Mouse (Mus musculus): ENCODE measurements at regions not wholly inside any gene's neighbourhood (a gene's known extent, or its start where the extent isn't known, plus 50 kb on each side); places are given as distances from the start of the nearest gene placed in this dataset.

DNA sequence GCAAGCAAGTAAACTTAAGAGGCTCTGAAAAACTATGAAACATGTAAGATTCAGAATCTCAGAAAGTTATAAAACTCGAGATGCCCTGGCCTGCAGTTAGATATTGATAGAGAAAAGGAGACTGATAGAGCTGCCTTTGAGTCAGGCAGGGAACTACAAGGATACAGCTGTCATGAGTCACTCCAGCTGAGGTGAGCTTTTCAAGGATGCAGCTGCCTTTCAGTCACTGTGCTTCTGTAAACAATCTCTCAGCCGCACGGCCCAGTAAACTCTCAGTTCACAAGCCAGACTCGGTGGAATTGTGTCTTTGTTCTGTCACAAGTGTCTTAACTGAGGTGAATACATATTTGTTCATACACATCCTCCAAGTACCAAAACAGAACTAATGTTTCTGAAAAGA lies 334.9 kb upstream of the Rsrc1 start:
- no peak for ATAC-seq (ENCODE audit: insufficient number of reproducible peaks, insufficient read depth, low FRiP score, low TSS enrichment, low read depth)
- WGBS = 38% methylated on average over 4 of the region's 4 CpGs
- Histone ChIP-seq H3K36me3 (no peaks in the 10 kb centered on the region), H3K4me1 (replicated peaks) (peaks cover 18% of the 10 kb centered on the region), H3K4me3 (replicated peaks) (no peak overlapping the region), H3K4me2 (no peak overlapping the region), H3K27ac (no peak overlapping the region), H3K9me3 (no peaks in the 10 kb centered on the region), H3K9ac (replicated peaks) (no peak overlapping the region), H3K27me3 (no peaks in the 10 kb centered on the region)

DNA sequence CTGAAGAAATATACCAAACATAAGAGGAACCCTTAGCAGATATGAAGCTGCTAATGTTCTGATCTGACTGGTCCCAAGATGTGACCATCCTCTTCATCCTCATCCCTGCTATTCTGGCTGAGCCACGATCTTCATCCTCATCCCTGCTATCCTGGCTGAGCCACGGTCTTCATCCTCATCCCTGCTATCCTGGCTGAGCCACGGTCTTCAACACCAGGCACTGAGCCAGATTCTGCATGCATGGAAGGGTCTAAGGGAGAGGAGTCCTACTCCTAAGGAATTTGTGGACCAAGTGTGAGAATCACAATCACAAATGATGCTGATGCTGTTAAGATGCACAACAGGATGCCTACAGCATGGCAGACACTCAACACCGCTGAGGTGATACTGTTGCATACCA lies 331.9 kb upstream of the Rsrc1 start:
- Histone ChIP-seq H3K4me2 (no peak overlapping the region), H3K27ac (no peak overlapping the region), H3K9me3 (no peaks in the 10 kb centered on the region), H3K36me3 (no peaks in the 10 kb centered on the region), H3K4me1 (replicated peaks) (peaks cover 18% of the 10 kb centered on the region), H3K4me3 (replicated peaks) (no peak overlapping the region), H3K27me3 (no peaks in the 10 kb centered on the region), H3K9ac (replicated peaks) (no peak overlapping the region)
- 97% methylated on average over 4 of the region's 4 CpGs for WGBS
- ATAC-seq (ENCODE audit: insufficient number of reproducible peaks, insufficient read depth, low FRiP score, low TSS enrichment, low read depth) = no peak

DNA sequence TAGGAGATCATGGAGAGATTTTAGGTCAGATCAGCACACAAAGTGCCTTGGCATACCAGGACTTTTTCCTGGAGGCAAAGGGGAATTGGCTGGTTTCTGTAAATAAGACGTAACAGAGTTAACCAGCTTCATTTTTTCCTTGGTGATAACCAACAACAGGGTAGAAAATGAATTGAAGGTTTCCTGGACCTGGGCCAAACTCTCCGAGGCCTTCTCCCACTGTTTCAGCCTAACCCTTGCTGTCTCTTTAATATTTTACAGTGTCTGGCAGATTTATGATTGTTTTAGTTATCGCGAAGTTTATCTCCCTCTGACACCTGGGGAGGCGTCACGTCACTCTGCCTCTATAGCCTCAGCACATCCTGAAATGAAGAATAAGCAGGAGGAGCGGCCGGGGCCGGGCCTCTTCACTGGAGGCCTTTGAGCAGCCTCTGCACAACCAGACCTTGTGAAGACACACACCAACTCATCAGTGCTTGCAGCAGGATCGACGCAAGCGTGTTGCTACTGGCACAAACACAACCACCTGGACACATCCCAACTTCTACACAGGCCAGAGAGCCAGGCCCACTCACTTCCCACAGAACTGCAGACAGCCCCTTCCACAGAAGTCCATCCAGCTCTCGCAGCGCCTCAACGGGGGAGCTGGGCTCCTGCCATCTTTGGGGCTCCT lies 331.0 kb upstream of the Rsrc1 start:
- H3K27ac ChIP-seq = peak overlapping the region; percentile 70
- H3K4me3 ChIP-seq (replicated peaks) = no peak overlapping the region
- peak overlapping the region; percentile 48; the same call in 1 of the 2 replicates for H3K4me2 ChIP-seq
- peak; percentile 53 for ATAC-seq (ENCODE audit: insufficient number of reproducible peaks, insufficient read depth, low FRiP score, low TSS enrichment, low read depth)
- peaks cover 15% of the 10 kb centered on the region for H3K4me1 ChIP-seq (replicated peaks)
- H3K27me3 ChIP-seq = no peaks in the 10 kb centered on the region
- no peaks in the 10 kb centered on the region for H3K36me3 ChIP-seq
- no peak overlapping the region for H3K9ac ChIP-seq (replicated peaks)
- 60% methylated on average over 15 of the region's 15 CpGs for WGBS
- H3K9me3 ChIP-seq = no peaks in the 10 kb centered on the region

DNA sequence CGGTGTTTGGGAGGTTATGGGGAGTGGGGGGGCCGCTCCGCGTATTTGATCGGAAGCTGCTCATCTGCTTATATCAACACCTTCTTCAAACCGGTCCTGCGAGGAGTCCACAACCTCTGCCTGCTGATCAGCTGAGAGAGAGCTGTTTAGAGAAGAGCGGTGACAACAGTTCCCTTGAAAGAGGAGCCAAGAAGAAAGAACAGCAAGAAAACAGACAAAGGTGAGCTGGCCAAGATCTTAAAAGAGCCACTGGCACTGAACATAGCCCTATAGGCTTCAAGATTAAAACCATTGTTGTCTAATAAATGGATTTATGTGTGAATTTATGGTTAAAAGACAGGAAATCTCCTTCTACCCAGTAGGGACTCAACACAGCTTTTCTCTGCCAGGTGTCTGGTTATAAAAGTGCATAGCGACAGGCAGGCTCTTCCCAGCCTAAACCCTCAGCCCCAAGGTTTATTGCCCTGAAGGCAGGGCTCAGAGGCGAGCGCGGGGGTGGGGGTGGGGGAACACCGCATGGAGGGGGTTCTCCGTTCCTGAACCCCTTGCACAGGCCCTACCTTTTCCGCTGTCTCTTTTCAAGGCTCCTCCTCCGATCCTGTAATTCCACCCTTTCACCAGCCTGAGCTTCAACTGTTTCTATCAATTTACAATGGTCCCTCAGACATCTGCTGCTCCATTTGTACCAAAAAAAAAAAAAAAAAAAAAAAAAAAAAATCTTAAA lies 330.3 kb upstream of the Rsrc1 start:
- no peaks in the 10 kb centered on the region for H3K9me3 ChIP-seq
- H3K27ac ChIP-seq = peak overlapping the region; percentile 70
- H3K4me2 ChIP-seq = peak overlapping the region; percentile 48
- H3K36me3 ChIP-seq = no peaks in the 10 kb centered on the region
- peaks cover 15% of the 10 kb centered on the region for H3K4me1 ChIP-seq (replicated peaks)
- 34% methylated on average over 16 of the region's 16 CpGs for WGBS
- H3K27me3 ChIP-seq = no peaks in the 10 kb centered on the region
- no peak overlapping the region for H3K9ac ChIP-seq (replicated peaks)
- ATAC-seq (ENCODE audit: insufficient number of reproducible peaks, insufficient read depth, low FRiP score, low TSS enrichment, low read depth) = peak; percentile 76
- H3K4me3 ChIP-seq (replicated peaks) = no peak overlapping the region

DNA sequence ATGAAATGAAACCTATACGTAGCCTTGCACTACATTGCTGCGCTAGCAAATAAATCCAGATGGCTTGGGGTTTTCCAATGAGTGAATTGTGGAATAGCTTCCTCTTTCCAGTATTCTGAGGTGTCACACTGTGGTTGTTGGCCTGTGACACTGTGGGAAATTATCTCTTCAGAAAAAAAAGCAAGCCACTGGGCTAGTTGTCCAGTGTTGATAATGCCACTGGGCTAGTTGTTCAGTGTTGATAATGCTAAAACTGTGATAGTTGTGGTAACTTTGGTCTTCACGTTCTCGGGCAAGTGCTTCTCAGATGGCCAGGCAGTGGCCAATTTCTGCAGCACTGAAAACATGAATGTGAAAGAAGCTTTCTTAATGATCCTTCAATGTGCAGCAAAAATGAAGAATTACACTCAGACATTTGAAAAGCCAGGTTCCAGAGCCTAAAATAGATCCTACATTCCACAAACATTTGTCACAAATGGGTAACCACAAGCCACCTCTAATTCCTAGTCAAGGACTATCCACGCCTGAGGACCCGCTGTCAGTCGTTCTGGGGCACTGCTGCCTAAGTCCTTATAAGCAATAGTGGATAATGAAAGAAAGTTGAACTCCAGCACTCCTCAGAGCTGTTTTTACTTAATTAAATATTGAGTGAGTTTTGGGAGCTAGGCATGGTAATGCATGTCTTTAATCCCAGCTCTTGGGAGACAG lies 328.9 kb upstream of the Rsrc1 start:
- WGBS = 78% methylated on average over 7 of the region's 7 CpGs
- no peaks in the 10 kb centered on the region for H3K9me3 ChIP-seq
- H3K4me2 ChIP-seq = no peak overlapping the region
- no peaks in the 10 kb centered on the region for H3K36me3 ChIP-seq
- no peak overlapping the region for H3K27ac ChIP-seq
- H3K4me1 ChIP-seq (replicated peaks) = peaks cover 15% of the 10 kb centered on the region
- H3K4me3 ChIP-seq (replicated peaks) = no peak overlapping the region
- no peak overlapping the region for H3K9ac ChIP-seq (replicated peaks)
- no peaks in the 10 kb centered on the region for H3K27me3 ChIP-seq
- no peak for ATAC-seq (ENCODE audit: insufficient number of reproducible peaks, insufficient read depth, low FRiP score, low TSS enrichment, low read depth)

DNA sequence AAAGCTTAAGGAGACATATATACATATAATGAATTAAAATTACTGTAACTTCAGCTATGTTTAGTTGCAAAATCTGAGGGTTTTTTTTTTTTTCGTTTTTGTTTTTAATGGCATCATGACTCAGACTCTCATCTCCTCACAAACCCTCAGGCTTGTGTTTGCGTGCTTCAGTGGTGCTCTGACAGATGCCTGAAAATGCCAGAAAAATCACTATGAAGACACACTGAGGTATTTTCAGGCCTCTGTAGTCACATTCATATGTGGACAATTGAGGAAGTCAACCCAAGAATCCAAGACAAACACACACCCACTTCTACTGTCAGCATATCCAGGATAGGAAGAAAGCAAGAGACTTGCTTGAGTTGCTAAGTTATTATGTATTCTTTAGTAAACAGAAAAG lies 327.2 kb upstream of the Rsrc1 start:
- ATAC-seq (ENCODE audit: insufficient number of reproducible peaks, insufficient read depth, low FRiP score, low TSS enrichment, low read depth) = no peak
- H3K4me2 ChIP-seq = no peak overlapping the region
- no peak overlapping the region for H3K27ac ChIP-seq
- H3K36me3 ChIP-seq = no peaks in the 10 kb centered on the region
- no peak overlapping the region for H3K4me3 ChIP-seq (replicated peaks)
- WGBS = 77% methylated on average over 2 of the region's 2 CpGs
- no peaks in the 10 kb centered on the region for H3K9me3 ChIP-seq
- no peaks in the 10 kb centered on the region for H3K27me3 ChIP-seq
- no peak overlapping the region for H3K9ac ChIP-seq (replicated peaks)
- peaks cover 15% of the 10 kb centered on the region for H3K4me1 ChIP-seq (replicated peaks)

DNA sequence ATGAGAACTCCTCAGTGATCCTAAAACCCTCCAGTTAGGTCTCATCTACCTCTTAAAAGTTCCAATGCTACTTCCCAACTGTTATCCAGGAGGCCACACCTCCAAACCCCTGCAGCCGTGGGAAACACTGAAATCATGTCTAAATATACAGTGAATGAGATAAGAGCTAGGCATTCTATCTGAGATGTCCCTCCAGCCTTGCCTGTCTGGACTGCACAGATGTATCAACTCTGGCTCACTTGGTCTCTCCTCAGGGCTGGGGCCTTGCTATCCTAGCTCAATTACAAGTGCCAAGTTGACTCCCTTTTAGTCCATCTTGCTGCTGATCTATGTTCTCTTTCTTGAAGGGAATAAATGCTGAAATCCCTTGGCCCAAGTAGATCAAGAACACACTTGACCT lies 326.3 kb upstream of the Rsrc1 start:
- peaks cover 13% of the 10 kb centered on the region for H3K4me1 ChIP-seq (replicated peaks)
- no peak overlapping the region for H3K27ac ChIP-seq
- H3K36me3 ChIP-seq = no peaks in the 10 kb centered on the region
- H3K27me3 ChIP-seq = no peaks in the 10 kb centered on the region
- 74% methylated on average over 1 of the region's 1 CpGs for WGBS
- no peak for ATAC-seq (ENCODE audit: insufficient number of reproducible peaks, insufficient read depth, low FRiP score, low TSS enrichment, low read depth)
- H3K9ac ChIP-seq (replicated peaks) = no peak overlapping the region
- no peak overlapping the region for H3K4me3 ChIP-seq (replicated peaks)
- no peaks in the 10 kb centered on the region for H3K9me3 ChIP-seq
- H3K4me2 ChIP-seq = no peak overlapping the region

DNA sequence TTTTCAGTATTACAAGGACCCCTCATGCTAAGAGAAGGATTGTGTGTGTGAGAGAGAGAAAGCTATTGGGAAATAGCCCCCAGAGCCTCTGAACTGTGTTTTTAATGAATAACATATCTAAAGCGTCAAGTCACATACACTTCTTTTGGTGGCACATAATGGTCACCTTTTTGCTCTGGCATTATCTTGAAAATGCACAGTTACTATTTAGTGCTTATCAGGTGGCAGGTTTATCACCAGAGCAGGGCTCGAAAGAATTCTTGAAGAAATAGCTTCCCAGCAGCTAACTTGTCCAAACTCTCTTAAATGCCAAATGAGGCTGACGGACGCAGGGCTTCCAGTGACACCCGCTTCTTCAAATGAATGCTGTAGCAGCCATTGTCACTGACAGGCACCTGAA lies 324.7 kb upstream of the Rsrc1 start:
- ATAC-seq (ENCODE audit: insufficient number of reproducible peaks, insufficient read depth, low FRiP score, low TSS enrichment, low read depth) = no peak
- Histone ChIP-seq H3K9ac (replicated peaks) (no peak overlapping the region), H3K4me3 (replicated peaks) (no peak overlapping the region), H3K4me2 (no peak overlapping the region), H3K27me3 (no peaks in the 10 kb centered on the region), H3K9me3 (no peaks in the 10 kb centered on the region), H3K4me1 (replicated peaks) (no peaks in the 10 kb centered on the region; the same call in 1 of the 2 replicates), H3K27ac (no peak overlapping the region), H3K36me3 (no peaks in the 10 kb centered on the region)
- whole genome bisulfite sequencing = 86% methylated on average over 5 of the region's 5 CpGs

DNA sequence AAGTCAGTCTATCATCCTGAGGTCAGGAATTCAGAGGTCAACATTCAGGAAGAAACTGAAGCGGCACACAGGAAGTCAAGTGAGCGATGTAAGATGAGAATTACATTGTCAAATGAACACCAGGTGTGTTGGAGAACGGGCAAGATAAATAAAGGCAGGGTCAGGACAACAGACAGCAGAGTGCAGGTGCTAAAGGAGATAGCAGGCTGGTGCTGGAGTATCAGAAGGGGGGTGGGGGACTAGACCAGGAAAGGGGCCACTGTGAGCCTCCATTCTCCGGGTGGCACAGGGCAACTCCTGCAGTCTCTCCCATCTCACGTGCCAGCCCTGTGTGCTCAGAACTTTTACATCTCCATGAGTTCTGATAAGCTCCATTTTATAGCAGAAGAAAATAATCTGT lies 320.6 kb upstream of the Rsrc1 start:
- ATAC-seq (ENCODE audit: insufficient number of reproducible peaks, insufficient read depth, low FRiP score, low TSS enrichment, low read depth) = no peak
- no peak overlapping the region for H3K9ac ChIP-seq (replicated peaks)
- H3K4me3 ChIP-seq (replicated peaks) = no peak overlapping the region
- no peak overlapping the region for H3K27ac ChIP-seq
- H3K4me1 ChIP-seq (replicated peaks) = peaks cover 4% of the 10 kb centered on the region; the same call in 1 of the 2 replicates
- WGBS = 23% methylated on average over 5 of the region's 5 CpGs
- no peak overlapping the region for H3K4me2 ChIP-seq
- no peaks in the 10 kb centered on the region for H3K36me3 ChIP-seq
- H3K27me3 ChIP-seq = no peaks in the 10 kb centered on the region
- H3K9me3 ChIP-seq = no peaks in the 10 kb centered on the region

DNA sequence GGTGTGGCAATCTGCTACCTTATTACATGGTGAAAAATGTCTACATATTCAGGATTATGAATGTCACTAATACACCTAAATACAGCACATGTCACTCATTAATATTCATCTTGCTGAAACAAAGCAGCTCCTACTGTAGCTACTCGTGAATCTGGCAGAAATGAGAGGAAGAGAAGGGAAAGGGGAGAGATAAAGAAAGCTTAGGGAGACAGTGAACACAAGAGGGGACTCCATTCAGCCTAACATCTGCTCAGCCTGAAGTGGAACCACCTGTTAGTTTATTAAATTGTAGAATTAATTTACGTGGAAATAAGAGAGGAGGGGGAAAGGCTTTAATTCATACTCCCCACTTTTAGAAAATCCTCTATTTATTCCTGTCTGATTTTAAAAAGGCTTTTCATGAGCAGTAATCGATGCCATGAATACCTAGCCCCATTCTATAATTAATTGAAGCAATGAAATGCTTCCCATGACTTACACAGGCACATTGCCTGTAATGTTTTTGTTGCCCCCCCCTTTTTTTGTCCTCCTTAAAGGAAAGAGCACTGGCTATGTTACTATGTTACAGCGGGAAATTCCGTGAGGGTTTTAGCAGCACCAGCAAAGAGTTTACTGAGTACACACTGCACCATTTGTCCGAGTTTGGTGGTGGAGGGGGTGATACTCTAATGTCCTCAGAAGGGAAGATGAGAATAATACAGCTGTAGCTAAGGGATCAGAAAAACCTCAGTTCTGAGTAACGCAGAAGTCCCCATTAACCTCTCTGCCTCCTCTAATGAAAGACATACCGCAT lies 319.2 kb upstream of the Rsrc1 start:
- ATAC-seq (ENCODE audit: insufficient number of reproducible peaks, insufficient read depth, low FRiP score, low TSS enrichment, low read depth) = no peak
- Histone ChIP-seq H3K4me3 (replicated peaks) (no peak overlapping the region), H3K9me3 (no peaks in the 10 kb centered on the region), H3K27me3 (no peaks in the 10 kb centered on the region), H3K9ac (replicated peaks) (no peak overlapping the region), H3K27ac (no peak overlapping the region), H3K4me1 (replicated peaks) (peaks cover 4% of the 10 kb centered on the region; the same call in 1 of the 2 replicates), H3K4me2 (no peak overlapping the region), H3K36me3 (no peaks in the 10 kb centered on the region)
- 56% methylated on average over 8 of the region's 8 CpGs for WGBS
